7 mouse cellular contexts compared by ENCODE assay signal in the genomic region with DNA sequence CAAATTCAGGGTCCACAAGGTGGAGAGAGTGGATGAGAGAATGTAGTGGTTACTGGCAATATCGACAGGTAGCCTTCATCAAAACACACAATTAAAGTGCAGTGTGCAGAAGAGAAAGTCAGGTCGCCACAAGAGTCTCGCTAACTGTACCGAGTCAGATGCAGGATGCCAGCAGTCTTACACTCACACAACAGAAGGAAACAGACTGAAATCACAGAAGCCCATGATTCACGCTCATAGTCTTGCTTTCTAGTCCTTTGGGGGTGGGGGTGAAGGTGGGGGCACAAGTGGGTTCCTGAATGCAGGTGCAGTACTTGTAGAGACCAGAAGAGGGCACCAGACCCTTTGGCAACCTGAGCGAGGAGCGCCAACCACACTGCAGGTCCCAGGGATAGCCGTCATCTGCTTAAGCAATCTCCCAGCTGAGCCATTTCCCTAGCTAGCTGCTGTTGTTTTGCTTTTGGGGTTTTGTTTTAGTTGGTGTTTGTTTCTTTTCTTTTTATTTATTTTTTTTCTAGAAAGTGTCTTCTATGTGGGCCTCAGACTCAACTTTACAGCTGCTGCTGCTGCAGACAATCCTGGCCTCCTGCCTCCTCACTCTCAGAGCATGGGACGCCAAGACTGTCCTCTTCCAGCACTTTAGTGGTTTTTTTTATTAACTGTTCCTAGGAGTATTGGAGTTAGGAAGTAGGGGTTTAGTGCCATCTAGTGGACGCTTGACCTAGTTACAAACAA.
DNase-seq lines count a peak whose midpoint lies in the region; ATAC-seq and TF ChIP-seq lines count a peak whose summit lies in the region.

No protein-coding gene starts in this region.

- H3K4me1 ChIP-seq in cortical plate, adult 2 months (ENCODE audit: control insufficient read depth, insufficient read depth, low read length) = peaks cover 3% of the 10 kb centered on the region; the same call in 1 of the 2 replicates

- no peak overlapping the region for H3K4me3 ChIP-seq in cortical plate, adult 2 months (ENCODE audit: insufficient read depth, low read length)

- DNase-seq in adrenal gland, adult (ENCODE audit: inconsistent age in 2 of 2, low spot score in 1 of 2) = peak; percentile 78 to 93
- DNase-seq in gastrocnemius, postnatal 10 days = peak; percentile 81
- DNase-seq in induced T-regulatory cell, adult 2 months (ENCODE audit: low read depth) = peak; percentile 91
- DNase-seq in left cerebral cortex, adult 9 months (ENCODE audit: low spot score in 2 of 2) = peak; percentile 18 to 76
- peak; percentile 77 for DNase-seq in right cerebral cortex, postnatal 14 days

- no peak overlapping the region for H3K27ac ChIP-seq in cortical plate, adult 2 months (ENCODE audit: insufficient read depth, low read length)

- peak; percentile 85 for TF ChIP-seq CTCF in cortical plate, adult 2 months (IDR thresholded peaks at IDR 0.05; ENCODE audit: extremely low read depth, insufficient read depth, low read length)

- ATAC-seq in megakaryocyte progenitor cell, adult 5-6 weeks (replicated peaks; ENCODE audit: poor library complexity) = peak; percentile 97

- TF ChIP-seq POLR2A in cortical plate, adult 2 months (IDR thresholded peaks at IDR 0.05; ENCODE audit: extremely low read depth, insufficient read depth, low read length) = no peak
